Mouse (Mus musculus): ENCODE results near the gene Hba-x. TPM values are rescaled to one million over a fixed set of nuclear protein-coding genes. Genes with fewer than 3 reads are reported as not detected.

The Hba-x gene
- polyA plus RNA-seq (2014; fragmentation: Illumina TruSeq; extraction: RNeasy Lipid Tissue Mini Kit (QIAGEN cat#74804); ENCODE audit: low read depth, low replicate concordance), result not detected

GRCm38 (mm10) chr11:32276347-32276746 lies at the start of gene Hba-x:
Gene Hba-x (plus strand): TSS chr11:32276400.

DNA sequence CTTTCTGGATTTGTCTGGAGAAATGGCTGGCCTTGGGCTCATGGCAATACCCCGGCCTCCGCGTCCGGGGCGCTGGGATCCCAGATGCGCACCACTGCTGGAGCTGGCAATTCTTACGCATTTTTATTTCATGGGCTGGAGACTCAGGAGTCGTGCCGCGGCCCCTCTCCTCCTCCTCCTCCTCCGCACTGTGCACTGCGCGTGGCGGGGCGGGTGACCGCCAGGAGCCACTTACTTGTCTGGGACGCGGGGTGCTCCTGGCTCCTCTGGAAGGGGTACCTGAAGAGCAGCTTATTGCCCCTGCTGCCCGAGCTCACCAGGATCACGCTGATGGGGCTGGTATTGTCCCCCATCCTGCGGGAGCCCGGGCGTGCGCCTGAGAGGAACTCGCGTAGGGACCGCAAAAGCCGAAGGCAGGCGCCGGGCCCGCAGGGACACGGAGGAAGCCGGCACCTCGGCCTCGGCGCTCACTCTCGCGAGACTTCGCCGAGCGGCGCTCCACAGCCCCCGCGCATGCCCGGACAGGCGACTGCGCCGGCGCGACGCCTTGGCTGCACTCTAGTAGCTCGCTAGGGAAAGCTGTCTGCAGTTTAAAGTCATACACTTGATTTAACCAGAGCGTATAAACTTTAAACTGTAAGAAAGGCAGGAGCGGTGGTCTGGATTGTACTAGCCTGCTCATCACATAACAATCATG lies 8.9 kb upstream of the Hba-x start, which contains the start of gene Nprl3:
Gene Nprl3, minus strand, starts transcription at position 520 of the 697 bp plus-strand sequence.

DNA sequence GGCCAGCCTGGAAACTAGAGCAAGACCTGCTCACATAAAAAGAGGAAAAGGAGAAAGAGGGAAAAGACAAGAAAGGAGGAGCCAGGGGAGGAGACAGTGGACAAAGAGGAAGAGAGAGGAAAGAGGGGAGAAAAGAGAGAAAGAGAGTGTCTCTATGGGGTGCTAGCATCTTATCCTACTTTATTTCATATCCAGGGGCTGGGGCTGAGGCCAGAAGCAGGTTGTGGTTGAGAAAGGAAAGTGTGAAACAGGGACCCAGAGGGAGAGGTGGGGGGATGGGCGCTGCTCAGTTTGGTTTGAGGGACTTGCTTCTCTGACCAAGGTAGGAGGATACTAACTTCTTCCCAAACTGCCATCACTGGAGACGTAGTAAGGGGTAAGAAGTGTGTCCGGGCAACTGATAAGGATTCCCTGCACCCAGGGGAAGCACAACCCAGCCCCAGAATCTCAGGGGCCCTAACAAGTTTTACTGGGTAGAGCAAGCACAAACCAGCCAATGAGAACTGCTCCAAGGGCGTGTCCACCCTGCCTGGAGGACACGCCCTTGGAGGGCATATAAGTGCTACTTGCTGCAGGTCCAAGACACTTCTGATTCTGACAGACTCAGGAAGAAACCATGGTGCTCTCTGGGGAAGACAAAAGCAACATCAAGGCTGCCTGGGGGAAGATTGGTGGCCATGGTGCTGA lies 7.0 kb downstream of the Hba-x start, which contains the start of gene Hba-a1:
Gene Hba-a1, plus strand, starts transcription at position 421 of the 687 bp plus-strand sequence.

GRCm38 (mm10) chr11:32286695-32287492 lies 10.7 kb downstream of the Hba-x start, which contains the start of gene Hbq1b:
Gene Hbq1b (plus strand): TSS chr11:32286965.

GRCm38 (mm10) chr11:32296203-32296602 lies 20.0 kb downstream of the Hba-x start, which contains the start of gene Hba-a2:
Gene Hba-a2 (plus strand): TSS chr11:32296489.

GRCm38 (mm10) chr11:32299865-32300264 lies 23.7 kb downstream of the Hba-x start, which contains the start of gene Hbq1a:
Gene Hbq1a (plus strand): TSS chr11:32300069.

Other genes starting within 250 kb of the Hba-x start
- not detected for gene Il9r, start 76.1 kb upstream of the Hba-x start, polyA plus RNA-seq (2014; fragmentation: Illumina TruSeq; extraction: RNeasy Lipid Tissue Mini Kit (QIAGEN cat#74804); ENCODE audit: low read depth, low replicate concordance)
- 1.4 TPM for gene Snrnp25, start 71.0 kb upstream of the Hba-x start, polyA plus RNA-seq (2014; fragmentation: Illumina TruSeq; extraction: RNeasy Lipid Tissue Mini Kit (QIAGEN cat#74804); ENCODE audit: low read depth, low replicate concordance)
- 0.53 TPM for gene Rhbdf1, start 54.1 kb upstream of the Hba-x start, polyA plus RNA-seq (2014; fragmentation: Illumina TruSeq; extraction: RNeasy Lipid Tissue Mini Kit (QIAGEN cat#74804); ENCODE audit: low read depth, low replicate concordance)
- gene Mpg, start 49.9 kb upstream of the Hba-x start, polyA plus RNA-seq (2014; fragmentation: Illumina TruSeq; extraction: RNeasy Lipid Tissue Mini Kit (QIAGEN cat#74804); ENCODE audit: low read depth, low replicate concordance), result 5.7 TPM
- gene Nprl3, start 8.7 kb upstream of the Hba-x start, polyA plus RNA-seq (2014; fragmentation: Illumina TruSeq; extraction: RNeasy Lipid Tissue Mini Kit (QIAGEN cat#74804); ENCODE audit: low read depth, low replicate concordance), result 4.0 TPM
- 2.9 TPM for gene Hba-a1, start 7.1 kb downstream of the Hba-x start, polyA plus RNA-seq (2014; fragmentation: Illumina TruSeq; extraction: RNeasy Lipid Tissue Mini Kit (QIAGEN cat#74804); ENCODE audit: low read depth, low replicate concordance)
- gene Hbq1b, start 10.6 kb downstream of the Hba-x start, polyA plus RNA-seq (2014; fragmentation: Illumina TruSeq; extraction: RNeasy Lipid Tissue Mini Kit (QIAGEN cat#74804); ENCODE audit: low read depth, low replicate concordance), result not detected
- 40.1 TPM for gene Hba-a2, start 20.1 kb downstream of the Hba-x start, polyA plus RNA-seq (2014; fragmentation: Illumina TruSeq; extraction: RNeasy Lipid Tissue Mini Kit (QIAGEN cat#74804); ENCODE audit: low read depth, low replicate concordance)
- not detected for gene Hbq1a, start 23.7 kb downstream of the Hba-x start, polyA plus RNA-seq (2014; fragmentation: Illumina TruSeq; extraction: RNeasy Lipid Tissue Mini Kit (QIAGEN cat#74804); ENCODE audit: low read depth, low replicate concordance)
- gene Sh3pxd2b, start 71.4 kb downstream of the Hba-x start, polyA plus RNA-seq (2014; fragmentation: Illumina TruSeq; extraction: RNeasy Lipid Tissue Mini Kit (QIAGEN cat#74804); ENCODE audit: low read depth, low replicate concordance), result 0.49 TPM
- 1.4 TPM for gene Ubtd2, start 179.0 kb downstream of the Hba-x start, polyA plus RNA-seq (2014; fragmentation: Illumina TruSeq; extraction: RNeasy Lipid Tissue Mini Kit (QIAGEN cat#74804); ENCODE audit: low read depth, low replicate concordance)